Mouse (Mus musculus) lung, embryonic 14.5 days (tissue): ENCODE data around the gene Frat1. TPM values are rescaled to one million over a fixed set of nuclear protein-coding genes. Genes with fewer than 3 reads are reported as not detected.
"Not testable (repeated sequence)": the region's sequence is repeated elsewhere in the genome, so short reads cannot be mapped to it uniquely, and the experiment has no call there.

Source experiments
- ATAC-seq: fragments of 200-750 bp; cut with Nextera tagmentation; 2 replicates; pipeline ENCODE4 v1.8.0; 2017; ENCODE audit warnings: mild to moderate bottlenecking, moderate TSS enrichment, moderate library complexity; ENCODE audit not compliant: insufficient read depth
- DNase-seq: peaks from one replicate; pipeline ENCODE4 v3.0.0-alpha.2; 2015
- H3K27ac ChIP-seq: fragments of 300-500 bp; sonication (generic); 2 replicates; pipeline ENCODE4 v1.5.1; 2014; ENCODE audit warnings: low read depth, mild to moderate bottlenecking, moderate library complexity
- H3K27me3 ChIP-seq: fragments of 300-500 bp; sonication (generic); 2 replicates; pipeline ENCODE4 v1.6.1; 2014; ENCODE audit warnings: low read length, control low read depth; ENCODE audit not compliant: insufficient read depth
- H3K36me3 ChIP-seq: fragments of 300-500 bp; sonication (generic); 2 replicates; pipeline ENCODE4 v1.6.1; 2014; ENCODE audit warnings: control low read depth; ENCODE audit not compliant: insufficient read depth
- H3K4me1 ChIP-seq: fragments of 300-500 bp; sonication (generic); 2 replicates; pipeline ENCODE4 v1.6.1; 2014; ENCODE audit warnings: antibody characterized with exemption, control low read depth; ENCODE audit not compliant: insufficient read depth
- H3K4me2 ChIP-seq: fragments of 300-500 bp; sonication (generic); 2 replicates; pipeline ENCODE4 v1.6.1; 2014; ENCODE audit warnings: mild to moderate bottlenecking
- H3K4me3 ChIP-seq: fragments of 300-500 bp; sonication (generic); 2 replicates; pipeline ENCODE4 v1.5.1; 2014; ENCODE audit warnings: low read depth, low read length
- H3K9ac ChIP-seq: fragments of 300-500 bp; sonication (generic); 2 replicates; pipeline ENCODE4 v1.6.1; 2014
- H3K9me3 ChIP-seq: fragments of 300-500 bp; sonication (generic); 2 replicates; pipeline ENCODE4 v1.6.1; 2016; ENCODE audit warnings: low read depth, low read length, control low read depth
- CTCF ChIP-seq: IDR thresholded peaks from 2 replicates; pipeline ENCODE4 v1.5.1; 2016; ENCODE audit warnings: antibody characterized with exemption, low read depth
- WGBS: fragments of 180-500 bp; shearing (Covaris S2); extraction: QIAGEN DNeasy Blood & Tissue Kit; methylation state at CpG from one replicate; pipeline ENCODE4 v1.1.7; 2014; 5-methylcytosine and 5-hydroxymethylcytosine counted together
- polyA plus RNA-seq: library from polyadenylated mRNA; unstranded; fragments of >200 nt; fragmentation: Nextera tagmentation; extraction: Ambion mirVana; gene quantifications from 2 replicates; pipeline ENCODE4 v1.2.1, GENCODE M21; 2014

Frat1 gene
- polyA plus RNA-seq, 1 experiment from 2014 or later = 4.4 TPM

GRCm38 (mm10) chr19:41842196-41842595 lies 12.4 kb downstream of the Frat1 start:
- Histone ChIP-seq H3K4me1 (peaks cover 6% of the 10 kb centered on the region; the same call in 1 of the 2 replicates), H3K27me3 (peaks cover 8% of the 10 kb centered on the region; the same call in 1 of the 2 replicates), H3K9ac (no peak overlapping the region), H3K4me2 (no peak overlapping the region), H3K9me3 (no peaks in the 10 kb centered on the region), H3K4me3 (no peak overlapping the region), H3K27ac (no peak overlapping the region), H3K36me3 (no peaks in the 10 kb centered on the region)
- WGBS = 83% methylated on average over 4 of the region's 4 CpGs
- no peak for DNase-seq
- no peak for TF ChIP-seq CTCF
- no peak for ATAC-seq

GRCm38 (mm10) chr19:41842706-41843105 lies 12.9 kb downstream of the Frat1 start:
- Histone ChIP-seq H3K4me2 (no peak overlapping the region), H3K36me3 (no peaks in the 10 kb centered on the region), H3K4me1 (peaks cover 6% of the 10 kb centered on the region; the same call in 1 of the 2 replicates), H3K9me3 (no peaks in the 10 kb centered on the region), H3K27me3 (peaks cover 8% of the 10 kb centered on the region; the same call in 1 of the 2 replicates), H3K4me3 (no peak overlapping the region), H3K9ac (no peak overlapping the region), H3K27ac (no peak overlapping the region)
- DNase-seq = no peak
- TF ChIP-seq CTCF = no peak
- WGBS = 82% methylated on average over 4 of the region's 4 CpGs
- ATAC-seq = no peak

GRCm38 (mm10) chr19:41844345-41844744 lies 14.6 kb downstream of the Frat1 start:
- Histone ChIP-seq H3K36me3 (no peaks in the 10 kb centered on the region), H3K27me3 (peaks cover 8% of the 10 kb centered on the region; the same call in 1 of the 2 replicates), H3K9ac (no peak overlapping the region), H3K4me3 (no peak overlapping the region), H3K4me1 (peaks cover 6% of the 10 kb centered on the region; the same call in 1 of the 2 replicates), H3K27ac (no peak overlapping the region), H3K9me3 (no peaks in the 10 kb centered on the region), H3K4me2 (no peak overlapping the region)
- ATAC-seq (no peak), DNase-seq (no peak)
- 0 out of 2 replicates have a peak, but pooled peaks have one; percentile 9 for TF ChIP-seq CTCF
- 84% methylated on average over 6 of the region's 6 CpGs for WGBS

GRCm38 (mm10) chr19:41846366-41847090 lies 16.8 kb downstream of the Frat1 start:
- peak; percentile 34 for DNase-seq
- H3K27ac ChIP-seq = no peak overlapping the region
- WGBS = 12% methylated on average over 21 of the region's 21 CpGs
- peak overlapping the region; percentile 99 for H3K4me2 ChIP-seq
- H3K9ac ChIP-seq = peak overlapping the region; percentile 65
- H3K9me3 ChIP-seq = no peaks in the 10 kb centered on the region
- peaks cover 8% of the 10 kb centered on the region; the same call in 1 of the 2 replicates for H3K27me3 ChIP-seq
- ATAC-seq = no peak
- TF ChIP-seq CTCF = no peak
- peaks cover 6% of the 10 kb centered on the region; the same call in 1 of the 2 replicates for H3K4me1 ChIP-seq
- H3K36me3 ChIP-seq = no peaks in the 10 kb centered on the region
- peak overlapping the region; percentile 65 for H3K4me3 ChIP-seq

- Histone ChIP-seq H3K27ac (peak overlapping the region; percentile 82), H3K27me3 (peaks cover 8% of the 10 kb centered on the region; the same call in 1 of the 2 replicates), H3K9me3 (no peaks in the 10 kb centered on the region), H3K36me3 (no peaks in the 10 kb centered on the region), H3K9ac (peak overlapping the region; percentile 65), H3K4me3 (peak overlapping the region; percentile 65), H3K4me1 (peaks cover 6% of the 10 kb centered on the region; the same call in 1 of the 2 replicates), H3K4me2 (peak overlapping the region; percentile 99)
- WGBS = under 1% methylated on average over 59 of the region's 64 CpGs
- peak; percentile 2; the same call in 1 of the 2 replicates for ATAC-seq
- DNase-seq = peak; percentile 50
- TF ChIP-seq CTCF = no peak
Measured at GRCm38 (mm10) chr19:41847091-41847581, 17.4 kb downstream of the Frat1 start.

GRCm38 (mm10) chr19:41847614-41847991 lies 17.8 kb downstream of the Frat1 start:
- H3K27me3 ChIP-seq, H3K4me1 ChIP-seq, H3K36me3 ChIP-seq, H3K9me3 ChIP-seq: not testable (repeated sequence)
- under 1% methylated on average over 53 of the region's 53 CpGs for WGBS
- peak; percentile 68 for DNase-seq
- Histone ChIP-seq H3K27ac (peak overlapping the region; percentile 82), H3K4me3 (peak overlapping the region; percentile 65), H3K9ac (peak overlapping the region; percentile 65), H3K4me2 (peak overlapping the region; percentile 99)
- ATAC-seq = peak; percentile 48

- Histone ChIP-seq H3K36me3 (no peaks in the 10 kb centered on the region), H3K9ac (peak within 1 kb of the TSS; percentile 65), H3K9me3 (no peaks in the 10 kb centered on the region), H3K27ac (peak within 1 kb of the TSS; percentile 82), H3K4me1 (peaks cover 6% of the 10 kb centered on the region; the same call in 1 of the 2 replicates), H3K27me3 (peaks cover 8% of the 10 kb centered on the region; the same call in 1 of the 2 replicates), H3K4me3 (peak within 1 kb of the TSS; percentile 65), H3K4me2 (peak within 1 kb of the TSS; percentile 99)
- ATAC-seq (peak; percentile 97), DNase-seq (peak; percentile 93)
- TF ChIP-seq CTCF = no peak
- under 1% methylated on average over 72 of the region's 72 CpGs for WGBS
Measured at GRCm38 (mm10) chr19:41847992-41848851, 18.5 kb downstream of the Frat1 start, which contains the start of gene Frat2. Frat2 (minus strand) TSS chr19:41848132.
